Mouse (Mus musculus) cerebellum, adult 18-20 months (tissue): ENCODE measurements at regions not wholly inside any gene's neighbourhood (a gene's known extent, or its start where the extent isn't known, plus 50 kb on each side); places are given as distances from the start of the nearest gene placed in this dataset.

ENCODE experiments used
- DNase-seq, 2 experiments: peaks; one replicate each; pipeline ENCODE4 v3.0.0; 2021

DNA sequence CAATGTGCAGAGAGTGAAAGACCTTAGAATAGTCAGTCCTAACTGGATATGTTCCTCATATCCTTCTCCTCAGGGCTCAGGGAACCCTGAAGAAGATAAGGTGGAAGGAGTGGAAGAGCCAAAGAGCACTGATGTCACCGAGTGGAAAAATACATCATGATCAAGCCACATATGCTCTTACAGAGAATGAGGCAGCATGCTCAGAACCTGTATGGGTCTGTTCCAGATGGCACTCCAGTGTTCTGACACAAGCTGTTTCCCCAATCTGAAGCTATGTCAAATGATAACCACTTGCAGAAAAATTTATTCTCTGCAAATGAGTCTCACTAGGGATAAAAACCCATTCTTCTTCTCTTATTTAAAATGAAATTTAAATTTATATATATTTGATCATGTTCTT, 572.6 kb upstream of the Robo2 start:
- DNase-seq: no peak

DNA sequence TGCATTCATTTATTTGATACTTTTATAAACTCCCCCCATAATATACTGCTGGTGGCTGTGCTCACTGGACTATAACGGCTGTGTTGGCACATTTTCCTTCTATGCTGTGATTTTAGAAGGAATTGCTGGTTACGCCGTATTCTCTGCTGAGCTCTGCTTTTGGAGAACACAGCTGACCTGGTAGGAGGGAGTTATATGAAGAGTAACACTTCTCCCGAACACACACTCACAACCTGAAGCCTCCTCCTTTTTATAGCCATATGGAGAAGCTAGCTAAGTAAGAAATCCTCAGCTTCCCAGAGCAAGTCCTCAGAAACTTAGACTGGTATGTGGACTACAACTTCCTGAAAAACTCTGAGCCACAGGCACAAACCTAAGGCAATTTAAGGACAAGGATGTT, 554.5 kb upstream of the Robo2 start:
- DNase-seq: no peak

DNA sequence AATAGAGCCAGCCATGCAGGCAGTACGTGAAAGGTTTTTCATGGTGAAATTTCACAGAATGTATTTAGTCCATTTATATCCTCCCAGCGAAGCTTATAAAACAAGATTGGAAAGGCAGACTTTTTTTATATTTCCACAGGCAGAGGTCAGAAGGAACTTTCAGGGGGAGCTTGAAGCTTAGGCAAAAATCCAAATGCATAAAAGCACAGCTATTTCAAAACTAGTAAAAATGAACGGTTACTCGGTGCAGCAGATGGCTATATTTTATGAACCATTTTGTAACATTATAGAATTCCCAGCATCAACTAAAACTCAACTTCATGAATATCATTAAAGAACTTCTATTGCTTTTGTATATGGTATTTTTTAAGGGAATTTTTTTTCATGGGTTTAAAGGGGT, 518.1 kb upstream of the Robo2 start:
- no peak for DNase-seq

DNA sequence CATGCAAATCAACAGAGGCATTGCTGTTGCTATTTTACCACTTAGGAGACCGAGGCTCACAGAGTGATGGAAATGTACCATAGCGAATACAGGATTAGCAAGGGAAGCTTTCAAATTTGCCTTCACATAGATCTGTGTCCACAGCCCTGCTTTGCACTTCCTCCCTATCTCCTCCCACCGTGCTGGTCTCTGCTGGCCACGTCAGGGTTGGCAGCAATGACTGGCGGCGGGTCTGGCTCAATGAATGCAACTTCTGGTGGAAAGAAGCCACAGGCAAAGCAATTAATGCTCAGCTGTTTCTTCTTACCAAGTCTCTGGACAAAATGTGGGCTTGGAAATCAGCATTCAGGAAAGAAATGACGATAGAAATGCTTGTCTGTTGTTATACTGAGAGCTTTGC, 489.2 kb upstream of the Robo2 start:
- peak; percentile 5 to 20 for DNase-seq

DNA sequence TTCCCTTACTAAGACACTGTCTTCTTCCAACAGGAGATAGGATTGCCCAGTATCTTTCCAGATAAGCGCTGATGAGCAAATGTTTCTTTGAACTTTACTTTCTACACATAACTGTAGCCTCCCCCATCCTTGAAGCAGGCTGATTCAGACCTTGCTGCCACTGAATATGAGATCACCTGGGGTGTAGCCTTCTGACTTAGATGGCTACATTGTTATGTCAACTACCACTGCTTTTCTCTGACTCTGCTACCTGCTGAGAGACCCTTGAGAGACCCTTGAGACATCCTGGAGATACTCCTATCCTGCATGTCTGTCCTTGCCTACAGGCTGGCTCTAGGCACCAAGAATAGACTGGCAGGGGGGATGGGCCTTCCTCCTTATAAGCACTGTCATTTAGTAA, 476.1 kb upstream of the Robo2 start:
- no peak for DNase-seq

DNA sequence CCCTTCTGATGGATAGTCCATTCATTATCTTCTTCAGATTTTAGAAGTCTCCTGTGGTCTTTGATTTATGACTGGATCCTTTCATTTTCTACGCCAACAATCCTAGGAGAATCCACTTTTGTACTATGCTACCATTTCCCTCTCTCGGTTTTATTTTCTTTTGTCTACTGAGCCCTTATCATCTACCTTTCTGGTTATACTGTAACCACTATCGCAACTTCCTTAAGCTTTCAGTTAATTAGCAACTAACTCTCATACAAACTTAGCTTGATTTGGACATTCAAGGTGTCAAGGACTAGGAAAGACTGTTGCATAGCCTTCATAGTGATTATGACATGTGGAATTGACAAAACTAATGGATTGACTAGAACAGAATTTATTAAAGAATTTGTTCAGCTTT, 467.0 kb upstream of the Robo2 start:
- DNase-seq: no peak

DNA sequence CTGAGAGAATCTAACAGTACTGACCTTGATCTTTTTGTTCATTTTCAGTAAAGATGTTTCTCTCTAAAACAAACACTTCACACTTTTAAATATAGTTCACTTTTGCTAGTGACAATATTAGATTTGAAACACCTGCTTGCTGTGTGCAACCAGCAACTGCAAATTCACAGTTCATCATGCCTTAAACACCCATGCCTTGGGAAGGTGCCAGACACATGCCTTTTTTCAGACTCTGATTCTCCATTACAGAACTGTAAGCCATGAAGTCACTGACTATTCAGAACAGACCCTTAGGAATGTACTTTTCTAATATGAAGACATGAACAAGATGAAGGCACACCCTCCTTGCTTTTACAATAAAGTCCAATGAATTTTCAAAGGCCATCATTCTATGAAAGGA, 462.1 kb upstream of the Robo2 start:
- DNase-seq: no peak

DNA sequence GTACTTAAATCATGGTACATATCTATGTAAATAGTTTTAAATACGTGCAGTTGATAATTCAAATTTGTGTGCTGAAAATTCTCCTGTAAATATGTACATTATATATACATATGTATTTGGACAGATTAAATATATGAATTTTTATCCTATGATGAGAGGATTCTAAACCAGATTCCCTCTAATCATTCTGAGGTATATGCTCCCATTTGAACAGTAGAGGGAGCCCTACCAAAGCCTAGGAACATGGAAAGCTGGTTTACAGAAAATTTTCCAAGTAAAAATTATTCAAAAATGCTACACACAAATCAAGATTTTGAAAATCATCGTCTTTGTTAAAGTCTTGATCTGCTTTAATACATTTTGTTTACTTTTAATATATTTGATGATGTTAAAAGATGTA, 446.1 kb upstream of the Robo2 start:
- DNase-seq: no peak

DNA sequence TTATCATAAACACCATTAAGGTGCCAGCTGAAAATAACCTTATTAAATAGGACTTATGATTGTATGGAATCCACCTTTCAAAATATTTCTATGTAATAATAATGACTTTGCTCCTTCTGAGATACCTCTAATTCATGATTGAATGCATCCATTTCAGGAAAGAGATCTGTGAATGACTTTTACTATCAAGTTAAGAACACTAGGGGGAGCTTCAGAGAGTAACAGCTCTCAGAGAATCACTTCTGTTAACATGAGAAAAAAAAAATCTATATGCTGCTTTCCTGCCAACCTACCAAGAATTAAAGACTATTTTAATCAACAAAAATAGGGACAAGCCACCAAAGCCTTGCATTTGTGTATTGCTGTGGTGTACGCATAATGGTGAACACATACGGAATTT, 428.4 kb upstream of the Robo2 start:
- no peak for DNase-seq

DNA sequence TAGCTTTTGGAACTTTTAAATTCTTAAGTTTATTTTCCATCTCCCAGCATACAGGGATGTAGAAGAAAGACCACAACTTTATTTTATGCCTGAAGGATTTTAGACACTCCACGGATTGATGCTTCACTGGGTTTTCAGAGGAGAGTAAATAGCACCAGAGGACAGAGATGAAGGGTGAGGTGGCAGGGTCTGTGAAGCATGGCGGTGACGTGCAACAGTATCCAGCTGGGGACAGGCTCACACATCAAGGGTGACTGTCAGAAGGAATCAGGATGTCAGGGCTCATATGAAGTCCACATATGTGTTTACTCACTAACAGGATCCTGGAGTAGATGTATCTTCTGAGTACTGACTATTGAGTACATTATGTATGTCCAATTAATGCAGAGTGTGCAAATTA, 402.8 kb upstream of the Robo2 start:
- no peak for DNase-seq

DNA sequence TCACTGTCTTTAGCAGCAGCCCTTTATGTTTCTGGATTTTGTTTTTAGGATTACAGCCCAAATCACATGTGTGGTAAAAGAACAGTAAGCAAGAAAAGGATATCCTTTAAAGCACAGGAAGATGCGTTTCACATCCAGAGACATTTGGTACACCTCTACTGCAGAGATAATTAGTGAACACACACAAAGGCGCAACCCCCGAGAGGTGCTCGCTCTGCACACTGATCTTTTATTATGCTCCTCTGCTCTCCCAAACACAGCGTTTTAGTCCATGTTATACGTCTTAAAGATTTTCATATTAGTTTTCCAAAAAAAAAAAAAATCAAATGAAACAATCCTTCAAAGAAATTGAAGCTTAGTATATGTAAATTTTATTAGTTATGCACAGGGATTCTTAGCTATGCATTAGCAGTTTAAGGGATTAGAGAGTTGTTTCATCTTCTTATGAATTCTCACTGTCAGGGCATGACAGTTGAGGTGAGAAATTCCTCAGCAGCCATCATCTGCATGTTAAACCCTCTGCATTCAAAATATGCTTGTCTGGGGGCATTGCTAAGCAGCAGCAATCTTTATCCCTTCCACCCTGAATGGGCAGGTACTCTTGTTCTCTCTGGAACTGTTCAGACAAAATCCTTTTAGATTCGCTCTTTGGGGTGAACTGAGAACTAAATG, 397.7 kb upstream of the Robo2 start:
- no peak for DNase-seq

DNA sequence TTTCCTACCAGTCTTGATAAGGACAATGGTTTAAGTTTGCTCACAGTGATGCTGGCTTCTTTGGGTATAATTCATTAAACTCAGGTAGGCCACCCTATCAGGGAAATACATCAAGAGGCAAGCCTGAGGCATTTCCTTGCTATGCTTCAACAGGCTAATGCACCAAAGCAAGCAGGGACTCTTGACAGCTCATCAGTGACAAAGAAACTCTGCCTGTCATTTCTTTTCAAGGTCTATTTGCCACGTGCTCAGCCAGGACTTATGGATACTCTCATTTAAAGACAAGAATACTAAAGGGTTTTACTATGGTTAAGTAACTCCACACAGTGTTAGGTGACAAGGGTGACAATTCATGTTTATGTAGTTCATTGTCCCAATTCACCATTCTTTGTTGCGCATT, 395.1 kb upstream of the Robo2 start:
- DNase-seq: no peak

DNA sequence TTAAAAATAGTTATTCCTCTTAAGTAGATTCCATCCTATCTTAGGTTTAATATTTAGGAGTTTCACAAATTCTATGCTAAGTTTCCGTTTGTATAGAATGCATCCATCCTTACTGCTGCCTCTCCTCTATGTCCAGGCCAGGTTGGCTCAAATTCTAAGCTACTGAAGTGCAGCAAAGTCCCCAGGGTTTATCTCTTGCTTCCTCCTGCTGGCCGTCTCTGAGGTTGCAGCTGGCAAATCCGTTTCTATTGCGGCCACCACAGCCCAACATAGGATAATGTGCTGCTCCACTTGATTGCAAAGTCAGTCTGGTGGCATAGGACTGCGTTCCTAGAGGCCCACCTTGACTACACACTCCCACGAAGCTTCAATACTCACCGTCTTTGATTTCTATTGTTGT, 389.7 kb upstream of the Robo2 start:
- peak; percentile 3 to 5 for DNase-seq

DNA sequence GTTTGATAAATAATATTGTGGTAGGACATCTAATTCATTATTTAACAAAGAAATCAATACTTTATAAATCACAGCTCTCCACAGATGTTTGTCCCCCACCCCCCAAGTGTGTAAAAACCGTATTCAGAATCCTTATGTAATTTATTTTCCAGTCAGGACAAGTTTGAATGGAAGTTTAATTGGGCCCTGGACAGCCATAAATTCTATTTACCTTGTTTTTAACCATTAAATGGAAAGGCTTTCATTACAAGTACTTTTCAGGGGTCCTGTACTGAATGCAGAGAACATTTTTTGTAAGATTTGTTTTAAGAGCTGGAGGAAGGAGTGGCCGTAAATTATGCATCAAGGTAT, 384.7 kb upstream of the Robo2 start:
- no peak for DNase-seq

DNA sequence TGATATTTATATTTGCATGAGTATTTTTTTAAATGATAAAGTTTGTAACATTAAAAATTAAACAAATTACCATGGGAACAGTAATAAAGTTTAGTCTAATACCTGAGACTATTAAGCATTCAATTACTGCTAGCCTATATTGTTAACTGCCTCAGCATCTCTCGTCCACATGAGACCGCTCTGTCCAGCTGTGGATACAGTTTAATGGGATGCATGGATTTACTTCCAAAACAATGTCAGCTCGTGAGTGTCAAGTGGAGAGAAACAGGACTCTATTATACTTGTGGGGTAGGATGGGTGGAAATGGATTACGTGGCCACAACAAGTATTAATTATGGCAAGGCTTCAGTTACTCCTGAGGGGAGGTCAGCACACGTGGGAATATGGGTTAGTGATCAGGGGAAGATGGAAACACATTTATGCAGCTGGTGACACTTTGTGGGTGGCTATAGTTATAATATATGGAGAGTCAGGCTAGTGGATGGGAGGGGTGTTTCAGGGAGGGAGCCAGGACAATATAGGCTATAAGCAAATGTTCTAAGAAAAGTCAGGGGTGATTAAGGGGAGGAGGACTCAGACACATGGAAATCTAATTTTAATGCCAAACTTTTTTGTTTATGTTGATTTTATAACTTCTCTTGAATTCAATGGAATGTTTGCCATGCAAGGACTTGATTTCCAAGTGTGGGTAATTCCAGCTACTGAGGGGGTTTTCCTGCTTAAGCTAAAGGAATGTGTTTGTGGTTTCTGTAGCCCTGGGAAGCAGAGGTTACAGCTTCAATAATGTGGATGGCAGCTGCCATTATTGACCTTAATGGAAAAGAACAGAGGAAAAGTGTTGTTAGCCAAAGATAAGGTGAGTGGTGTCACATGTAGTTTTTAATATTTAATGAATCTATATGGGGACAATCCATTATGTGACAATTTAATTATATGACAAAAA, 384.0 kb upstream of the Robo2 start:
- DNase-seq: no peak

DNA sequence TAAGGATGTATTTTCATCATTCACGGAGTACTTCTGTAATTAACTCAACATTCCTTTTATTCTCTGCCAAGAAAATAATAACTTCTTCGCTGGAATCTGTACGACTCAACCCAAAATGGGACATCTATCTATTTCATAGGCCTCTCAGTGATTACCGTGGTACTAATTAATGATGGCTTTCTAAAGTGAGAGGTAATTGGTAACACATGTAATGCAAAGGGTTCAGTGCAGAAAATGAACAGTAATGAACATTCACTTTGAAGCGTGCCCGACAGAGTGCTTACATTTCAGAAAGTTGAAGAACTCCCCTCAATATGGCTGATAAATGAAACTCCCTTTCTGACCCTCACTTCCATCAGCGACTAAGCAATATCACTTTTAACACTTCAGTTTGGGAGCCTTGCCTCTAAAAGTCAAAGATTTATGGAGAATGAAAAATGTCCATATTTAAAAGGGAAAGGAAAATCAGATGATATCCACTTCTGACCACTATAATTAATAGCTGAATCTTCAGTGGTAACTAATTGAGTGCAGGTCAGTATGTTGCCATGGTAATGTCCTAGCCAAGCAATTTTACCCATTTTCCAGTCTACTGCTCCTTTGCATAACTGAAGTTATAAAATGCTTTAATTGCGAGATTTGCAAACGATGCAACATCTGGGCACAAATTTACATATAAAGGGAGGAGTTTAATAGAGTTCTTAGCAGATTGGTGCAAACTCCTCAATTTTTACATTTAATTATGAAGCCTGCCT, 373.9 kb upstream of the Robo2 start:
- no peak for DNase-seq

DNA sequence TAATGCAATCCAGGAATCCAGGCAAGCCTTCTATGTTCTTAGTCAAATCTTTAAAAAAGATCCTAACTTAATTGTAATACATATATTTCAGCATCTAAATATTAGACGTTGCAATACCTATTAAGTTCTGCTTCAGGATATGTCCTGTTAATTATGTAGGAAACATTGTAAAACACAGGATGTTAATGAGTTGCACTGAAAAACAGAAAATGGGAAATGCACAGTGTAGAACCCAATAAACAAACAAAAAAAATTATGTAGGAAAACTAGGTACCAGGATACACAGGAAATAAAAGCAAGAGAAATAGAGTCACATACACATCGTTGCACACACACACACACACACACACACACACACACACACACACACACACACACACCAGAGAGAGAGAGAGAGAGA, 368.8 kb upstream of the Robo2 start:
- no peak for DNase-seq

DNA sequence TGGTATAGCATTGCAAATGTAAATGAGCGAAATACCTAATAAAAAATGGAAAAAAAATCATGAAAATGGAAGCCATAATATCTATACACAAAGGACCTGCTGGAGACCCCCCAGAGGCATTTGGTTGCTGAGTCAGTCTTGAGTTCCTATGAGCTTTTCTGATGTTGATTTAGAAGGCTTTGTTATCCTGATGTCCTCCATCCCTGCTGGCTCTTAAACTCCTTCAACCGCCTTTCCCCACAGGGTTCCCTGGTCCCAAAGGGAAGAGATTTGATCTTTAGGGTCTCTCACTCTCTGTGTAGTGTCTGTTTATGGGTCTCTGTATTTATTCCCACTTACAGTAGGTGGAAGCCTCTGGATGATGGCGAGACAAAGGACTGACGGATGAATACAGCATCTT, 356.6 kb upstream of the Robo2 start:
- no peak for DNase-seq

DNA sequence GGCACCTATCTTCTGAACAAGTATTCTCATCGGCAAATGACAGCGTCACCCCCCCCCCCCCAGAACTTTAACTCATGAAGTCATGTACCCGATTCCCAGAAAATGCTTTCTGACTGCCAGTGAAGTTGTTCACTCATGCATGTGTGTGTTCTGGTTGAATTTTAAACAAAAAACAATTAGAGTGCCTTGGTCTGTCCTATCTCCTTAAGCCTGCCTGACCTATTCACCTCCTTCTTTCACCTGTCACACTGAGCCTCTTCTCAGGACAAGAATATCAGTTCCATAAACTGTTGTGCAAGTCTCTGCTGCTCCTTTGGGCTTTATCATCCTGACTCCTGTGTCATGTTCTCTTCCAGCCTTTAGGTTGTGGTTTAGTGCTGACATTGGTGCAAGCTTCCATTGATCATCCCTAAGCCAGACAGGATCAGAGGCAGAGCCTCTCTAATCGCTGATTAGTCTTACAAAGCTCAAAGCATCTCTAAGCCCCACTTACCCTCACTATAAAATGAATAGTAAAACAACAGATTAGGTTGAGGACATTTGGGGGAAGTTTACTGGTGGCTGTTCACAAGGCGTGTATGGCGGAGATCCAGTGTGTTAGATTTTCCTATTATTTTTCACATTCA, 345.2 kb upstream of the Robo2 start:
- no peak for DNase-seq

DNA sequence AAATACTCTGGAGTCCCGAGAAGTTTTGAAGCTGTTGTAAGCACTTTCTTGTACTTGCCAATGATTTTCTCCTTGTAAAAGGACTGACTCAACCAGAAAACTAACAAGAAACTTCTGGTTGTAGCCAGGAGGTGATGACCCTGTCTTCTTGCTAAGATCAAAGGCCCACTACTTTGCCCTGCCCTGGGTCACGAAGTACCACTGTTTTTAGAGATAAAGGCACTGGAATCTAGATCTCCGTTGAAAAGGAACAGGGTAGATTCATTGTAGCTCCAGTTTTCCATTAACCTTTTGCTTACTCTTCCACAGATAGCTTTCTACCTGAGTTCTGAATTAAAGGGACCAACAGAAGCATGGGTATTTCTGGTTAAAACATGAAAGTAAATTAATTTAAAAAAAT, 339.3 kb upstream of the Robo2 start:
- DNase-seq: no peak

DNA sequence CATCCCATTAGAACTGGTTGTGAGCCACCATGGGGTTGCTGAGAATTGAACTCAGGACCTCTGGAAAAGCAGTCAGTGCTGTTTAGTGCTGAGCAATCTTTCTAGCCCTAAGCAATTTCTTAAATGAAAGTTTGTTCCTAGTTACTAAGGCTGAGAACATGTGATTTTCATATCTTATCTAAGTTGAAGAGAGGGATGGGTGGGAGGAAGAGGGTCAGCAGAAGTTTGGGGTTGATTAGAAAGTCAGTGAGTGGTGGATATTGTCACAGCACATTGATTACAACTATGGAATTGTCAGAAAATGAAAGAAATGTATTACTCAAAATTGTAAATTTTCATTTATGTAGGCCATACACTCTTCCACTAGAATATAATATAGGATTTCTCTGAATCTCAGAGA, 337.4 kb upstream of the Robo2 start:
- no peak for DNase-seq

DNA sequence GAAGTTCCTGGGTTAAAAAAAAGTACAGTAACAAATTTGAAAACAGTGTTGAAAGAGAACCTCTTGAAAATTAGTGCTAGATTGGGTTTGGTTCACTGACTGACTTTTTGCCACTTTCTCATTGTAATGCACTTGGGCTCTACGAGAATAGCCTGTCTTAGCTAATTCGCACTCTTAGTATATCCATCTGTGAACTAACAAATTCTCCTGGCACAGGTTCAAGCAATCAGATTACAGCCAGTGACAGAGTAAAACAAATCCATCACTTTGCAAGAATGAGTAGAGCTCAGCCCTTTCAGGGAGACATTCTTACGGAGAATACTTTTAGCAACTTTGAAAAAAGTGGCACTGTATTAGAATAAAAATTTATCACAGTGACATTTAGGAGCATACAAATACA, 331.9 kb upstream of the Robo2 start:
- DNase-seq: no peak
